Mouse (Mus musculus) CH12.LX (cell line): ENCODE measurements around the gene Ofd1.

Experiments
- BHLHE40 ChIP-seq: IDR thresholded peaks from 2 replicates; pipeline ENCODE4 v1.6.1; 2011; ENCODE audit warnings: mild to moderate bottlenecking, low read depth, low read length, improper control_type of control experiment
- CTCF ChIP-seq, 2 experiments: IDR thresholded peaks in 1 of 2; conservative IDR thresholded peaks in 1 of 2; 2 replicates each; pipeline ENCODE4 v1.5.1; 2011 to 2012; ENCODE audit warnings: low read depth in 2 of 2, low read length in 2 of 2, improper control_type of control experiment in 1 of 2, inconsistent platforms in 1 of 2, mild to moderate bottlenecking in 1 of 2, moderate library complexity in 1 of 2
- HCFC1 ChIP-seq: IDR thresholded peaks from 2 replicates; pipeline ENCODE4 v1.6.1; 2012; ENCODE audit warnings: low read depth, mild to moderate bottlenecking, inconsistent platforms, low read length, improper control_type of control experiment
- KAT2A ChIP-seq: IDR thresholded peaks from 2 replicates; pipeline ENCODE4 v1.6.1; 2012; ENCODE audit warnings: low read length, improper control_type of control experiment, inconsistent platforms; ENCODE audit not compliant: insufficient replicate concordance
- POLR2A ChIP-seq: IDR thresholded peaks from 2 replicates; pipeline ENCODE4 v1.6.1; 2011; ENCODE audit warnings: low read depth, mild to moderate bottlenecking, improper control_type of control experiment, low read length
- RAD21 ChIP-seq: IDR thresholded peaks from 2 replicates; pipeline ENCODE4 v1.6.1; 2011; ENCODE audit warnings: low read depth, mild to moderate bottlenecking, low read length, improper control_type of control experiment, moderate library complexity
- RCOR1 ChIP-seq: conservative IDR thresholded peaks from 2 replicates; pipeline ENCODE4 v1.6.1; 2012; ENCODE audit warnings: low read depth, mild to moderate bottlenecking, inconsistent platforms, low read length, improper control_type of control experiment
- TCF12 ChIP-seq: IDR thresholded peaks from 2 replicates; pipeline ENCODE4 v1.6.1; 2014; ENCODE audit warnings: low read depth, mild to moderate bottlenecking, inconsistent platforms, low read length, improper control_type of control experiment
- UBTF ChIP-seq: IDR thresholded peaks from 2 replicates; pipeline ENCODE4 v1.6.1; 2012; ENCODE audit warnings: low read depth, mild to moderate bottlenecking, inconsistent platforms, low read length, improper control_type of control experiment, moderate library complexity
- USF1 ChIP-seq: IDR thresholded peaks from 2 replicates; pipeline ENCODE4 v1.6.1; 2014; ENCODE audit warnings: low read depth, mild to moderate bottlenecking, inconsistent platforms, low read length, improper control_type of control experiment
- ZC3H11A ChIP-seq: IDR thresholded peaks from 2 replicates; pipeline ENCODE4 v1.6.1; 2012; ENCODE audit warnings: low read depth, mild to moderate bottlenecking, inconsistent platforms, low read length, improper control_type of control experiment
- ZMIZ1 ChIP-seq: IDR thresholded peaks from 2 replicates; pipeline ENCODE4 v1.6.1; 2012; ENCODE audit warnings: low read depth, mild to moderate bottlenecking, inconsistent platforms, low read length, improper control_type of control experiment

GRCm38 (mm10) chrX:166376681-166377328 lies 63.7 kb downstream of the Ofd1 start:
- TF ChIP-seq RAD21 (no peak), ZC3H11A (no peak), RCOR1 (no peak), POLR2A (no peak), USF1 (no peak), ZMIZ1 (no peak), BHLHE40 (no peak), HCFC1 (no peak), KAT2A (no peak), CTCF (conservative IDR thresholded peaks at IDR 0.05 in 1 of 2, IDR thresholded peaks at IDR 0.05 in 1 of 2; ENCODE audit: low read depth in 2 of 2, low read length in 2 of 2) (no peak), UBTF (no peak), TCF12 (no peak)
